7 mouse cellular contexts compared by ENCODE assay signal in genomic region chr8:80879426-80880195, GRCm38 (mm10). TPM values are rescaled to one million over a fixed set of nuclear protein-coding genes. Genes with fewer than 3 reads are reported as not detected.
DNase-seq lines count a peak whose midpoint lies in the region; ATAC-seq and TF ChIP-seq lines count a peak whose summit lies in the region.

No protein-coding gene starts in this region.

- no peaks in the 10 kb centered on the region for H3K36me3 ChIP-seq in hindbrain, embryonic 11.5 days (ENCODE audit: control insufficient read depth, insufficient read depth, low read length)
- H3K36me3 ChIP-seq in spleen, adult 2 months (ENCODE audit: control insufficient read depth, insufficient read depth, low read length) = no peaks in the 10 kb centered on the region

- no peaks in the 10 kb centered on the region for H3K9me3 ChIP-seq in hindbrain, embryonic 11.5 days (ENCODE audit: control insufficient read depth, low read length)

- peak; percentile 83 to 93 for DNase-seq in adrenal gland, adult (ENCODE audit: inconsistent age in 2 of 2, low spot score in 1 of 2)
- peak; percentile 63 to 69 for DNase-seq in cerebellum, adult 2 months
- DNase-seq in frontal cortex, postnatal 10 days (ENCODE audit: low spot score in 2 of 2) = peak; percentile 43 to 63
- peak; percentile 80 for DNase-seq in hindbrain, embryonic 11.5 days (ENCODE audit: low spot score)
- peak; percentile 28 to 51 for DNase-seq in left cerebral cortex, postnatal 36 days (ENCODE audit: low spot score in 2 of 2)
- DNase-seq in spleen, adult 2 months (ENCODE audit: low read depth in 1 of 2, low spot score in 2 of 2) = peak in 1 of 2 experiments; percentile 15

- no peak for TF ChIP-seq POLR2A in cerebellum, adult 2 months (IDR thresholded peaks at IDR 0.05; ENCODE audit: borderline replicate concordance, insufficient read depth, low read length)
- TF ChIP-seq POLR2A in spleen, adult 2 months (IDR thresholded peaks at IDR 0.05; ENCODE audit: low read depth, low read length) = no peak

- H3K9ac ChIP-seq in hindbrain, embryonic 11.5 days (ENCODE audit: low read depth, low read length) = peak overlapping the region; percentile 74

- no peaks in the 10 kb centered on the region for H3K4me1 ChIP-seq in cerebellum, adult 2 months (ENCODE audit: control insufficient read depth, insufficient read depth, low read length)
- no peaks in the 10 kb centered on the region for H3K4me1 ChIP-seq in hindbrain, embryonic 11.5 days (replicated peaks; ENCODE audit: control insufficient read depth, insufficient read depth, low read length)
- H3K4me1 ChIP-seq in spleen, adult 2 months (ENCODE audit: control insufficient read depth, insufficient read depth, insufficient read length) = peaks cover 5% of the 10 kb centered on the region; the same call in 1 of the 2 replicates

- peak overlapping the region; percentile 49; the same call in 1 of the 2 replicates for H3K27ac ChIP-seq in cerebellum, adult 2 months (ENCODE audit: insufficient read depth, low read length)
- H3K27ac ChIP-seq in hindbrain, embryonic 11.5 days (ENCODE audit: low read depth, low read length) = peak overlapping the region; percentile 91
- peak overlapping the region; percentile 60; the same call in 1 of the 2 replicates for H3K27ac ChIP-seq in spleen, adult 2 months (ENCODE audit: insufficient read depth, low read length)

- peak overlapping the region; percentile 73 for H3K4me2 ChIP-seq in hindbrain, embryonic 11.5 days (replicated peaks; ENCODE audit: low read depth, low read length)

- peak overlapping the region; percentile 77 for H3K4me3 ChIP-seq in cerebellum, adult 2 months (replicated peaks; ENCODE audit: insufficient read depth, low read depth, low read length)
- peak overlapping the region; percentile 72 for H3K4me3 ChIP-seq in hindbrain, embryonic 11.5 days (ENCODE audit: low read depth, low read length)
- H3K4me3 ChIP-seq in spleen, adult 2 months (ENCODE audit: extremely low read depth, insufficient read depth, insufficient read length) = peak overlapping the region; percentile 55

- ATAC-seq in hindbrain, embryonic 11.5 days (ENCODE audit: low FRiP score) = peak; percentile 30
- peak; percentile 66 for ATAC-seq in megakaryocyte progenitor cell, adult 5-6 weeks (replicated peaks; ENCODE audit: poor library complexity)

- H3K27me3 ChIP-seq in cerebellum, adult 2 months (ENCODE audit: control insufficient read depth, insufficient read depth, low read length) = no peaks in the 10 kb centered on the region
- no peaks in the 10 kb centered on the region for H3K27me3 ChIP-seq in hindbrain, embryonic 11.5 days (ENCODE audit: control insufficient read depth, insufficient read depth, low read length)
- H3K27me3 ChIP-seq in spleen, adult 2 months (ENCODE audit: control insufficient read depth, insufficient read depth, low read length) = peaks cover 12% of the 10 kb centered on the region

- WGBS in cerebellum, adult 2 months = under 1% methylated on average over 90 of the region's 90 CpGs
- WGBS in hindbrain, embryonic 11.5 days = under 1% methylated on average over 71 of the region's 90 CpGs
- WGBS in spleen, adult 2 months = 1% methylated on average over 90 of the region's 90 CpGs

- TF ChIP-seq CTCF in cerebellum, adult 2 months (IDR thresholded peaks at IDR 0.05; ENCODE audit: borderline replicate concordance, insufficient read depth, low read depth, low read length) = no peak
- TF ChIP-seq CTCF in spleen, adult 2 months (IDR thresholded peaks at IDR 0.05; ENCODE audit: extremely low read depth, insufficient read depth, insufficient read length, insufficient replicate concordance) = no peak

- intact Hi-C loops in left cerebral cortex, postnatal 36 days (cut with DNase I) = loop anchor here (5.0 to 10.0 kb wide), 5 partner anchors 43 to 127 kb away; no protein-coding TSS in a partner anchor

RNA-seq across cellular contexts. Expression of gene Gab1, which starts 0.7 kb away (rescaled TPM):
- polyA plus RNA-seq in cerebellum, adult 2 months (2012; rRNA removed) = 29.9 and 34.0 TPM in 2 replicates
- 18.1 and 20.8 TPM in 2 replicates for polyA plus RNA-seq in hindbrain, embryonic 11.5 days (2014; fragmentation: Nextera tagmentation; extraction: Ambion mirVana)
- 10 to 100 TPM; 14.6 to 15.4 TPM for total RNA-seq in left cerebral cortex, postnatal 36 days (2021)
- 3.5 and 6.0 TPM in 2 replicates for total RNA-seq in megakaryocyte progenitor cell, adult 5-6 weeks (2015)
- 2.7 and 3.0 TPM in 2 replicates for total RNA-seq in megakaryocyte progenitor cell, adult 5-6 weeks (2017)
- polyA plus RNA-seq in spleen, adult 2 months (2012; rRNA removed) = 4.4 and 4.9 TPM in 2 replicates
